Mouse (Mus musculus) liver, postnatal 0 days (tissue): ENCODE data around the gene Sgcb. TPM values are rescaled to one million over a fixed set of nuclear protein-coding genes. Genes with fewer than 3 reads are reported as not detected.
A peak's percentile ranks its signal among the peaks of the same experiment; 100 is the strongest.

Source experiments
- ATAC-seq: fragments of 200-750 bp; cut with Nextera tagmentation; 2 replicates; pipeline ENCODE4 v1.8.0; 2017; ENCODE audit warnings: mild to moderate bottlenecking, moderate library complexity
- DNase-seq: peaks from one replicate; pipeline ENCODE4 v3.0.0-alpha.2; 2016
- H3K27ac ChIP-seq: fragments of 300-500 bp; sonication (generic); 2 replicates; pipeline ENCODE4 v1.5.1; 2014; ENCODE audit warnings: antibody characterized with exemption, moderate library complexity, mild to moderate bottlenecking, low read depth
- H3K27me3 ChIP-seq: fragments of 300-500 bp; sonication (generic); 2 replicates; pipeline ENCODE4 v1.6.1; 2014; ENCODE audit warnings: low read length, control low read depth, mixed read lengths; ENCODE audit not compliant: insufficient read depth
- H3K36me3 ChIP-seq: fragments of 300-500 bp; sonication (generic); replicated peaks from 2 replicates; pipeline ENCODE4 v1.6.1; 2014; ENCODE audit warnings: mild to moderate bottlenecking, control low read depth, low read length, moderate library complexity, mixed read lengths; ENCODE audit not compliant: insufficient read depth
- H3K4me1 ChIP-seq: fragments of 300-500 bp; sonication (generic); 2 replicates; pipeline ENCODE4 v1.6.1; 2014; ENCODE audit warnings: antibody characterized with exemption, mild to moderate bottlenecking, control low read depth; ENCODE audit not compliant: insufficient read depth
- H3K4me2 ChIP-seq: fragments of 300-500 bp; sonication (generic); 2 replicates; pipeline ENCODE4 v1.6.1; 2014; ENCODE audit warnings: low read depth, mild to moderate bottlenecking, low read length, moderate library complexity, mixed read lengths
- H3K4me3 ChIP-seq: fragments of 300-500 bp; sonication (generic); 2 replicates; pipeline ENCODE4 v1.5.1; 2014; ENCODE audit warnings: low read depth, low read length
- H3K9ac ChIP-seq: fragments of 300-500 bp; sonication (generic); replicated peaks from 2 replicates; pipeline ENCODE4 v1.6.1; 2014; ENCODE audit warnings: mild to moderate bottlenecking, moderate library complexity
- H3K9me3 ChIP-seq: fragments of 300-500 bp; sonication (generic); 2 replicates; pipeline ENCODE4 v1.6.1; 2016; ENCODE audit warnings: mild to moderate bottlenecking, control low read depth, low read length, mixed read lengths
- CTCF ChIP-seq: sonication (generic); IDR thresholded peaks from 2 replicates; pipeline ENCODE4 v1.5.1; 2016; ENCODE audit warnings: antibody characterized with exemption, low read depth
- EP300 ChIP-seq: IDR thresholded peaks from 2 replicates; pipeline ENCODE4 v1.6.1; 2016; ENCODE audit warnings: antibody characterized with exemption, low read depth, mild to moderate bottlenecking
- WGBS: fragments of 180-500 bp; shearing (Covaris S2); extraction: QIAGEN DNeasy Blood & Tissue Kit; methylation state at CpG from one replicate; pipeline ENCODE4 v1.1.7; 2014; ENCODE audit not compliant: insufficient replicate concordance; 5-methylcytosine and 5-hydroxymethylcytosine counted together
- polyA plus RNA-seq: library from polyadenylated mRNA; unstranded; fragments of >200 nt; fragmentation: Nextera tagmentation; extraction: Ambion mirVana; gene quantifications from 2 replicates; pipeline ENCODE4 v1.2.1, GENCODE M21; 2015

Sgcb gene
- polyA plus RNA-seq, 1 experiment from 2014 or later: 2.3 TPM

DNA sequence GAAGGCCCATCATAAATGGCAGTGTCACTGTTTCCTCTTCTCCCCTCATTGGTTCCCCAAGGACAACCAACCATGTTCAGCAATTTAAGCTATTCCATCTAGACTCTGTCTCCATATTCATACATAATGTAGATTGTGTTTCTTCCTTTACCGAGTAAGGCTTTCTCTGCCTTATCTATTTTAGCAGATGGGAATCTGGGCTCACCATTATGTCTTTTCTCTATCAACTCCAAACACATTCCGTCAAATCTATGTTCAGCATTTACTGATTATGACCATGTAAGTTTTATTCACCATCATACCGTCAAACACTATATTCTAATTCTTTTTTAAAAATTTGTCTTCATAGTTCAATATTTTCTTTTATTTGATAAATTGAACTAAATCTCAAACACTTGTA lies 6.5 kb downstream of the Sgcb start:
- Histone ChIP-seq H3K4me1 (no peaks in the 10 kb centered on the region), H3K4me3 (no peak overlapping the region)
- WGBS: 64% methylated on average over 3 of the region's 3 CpGs

DNA sequence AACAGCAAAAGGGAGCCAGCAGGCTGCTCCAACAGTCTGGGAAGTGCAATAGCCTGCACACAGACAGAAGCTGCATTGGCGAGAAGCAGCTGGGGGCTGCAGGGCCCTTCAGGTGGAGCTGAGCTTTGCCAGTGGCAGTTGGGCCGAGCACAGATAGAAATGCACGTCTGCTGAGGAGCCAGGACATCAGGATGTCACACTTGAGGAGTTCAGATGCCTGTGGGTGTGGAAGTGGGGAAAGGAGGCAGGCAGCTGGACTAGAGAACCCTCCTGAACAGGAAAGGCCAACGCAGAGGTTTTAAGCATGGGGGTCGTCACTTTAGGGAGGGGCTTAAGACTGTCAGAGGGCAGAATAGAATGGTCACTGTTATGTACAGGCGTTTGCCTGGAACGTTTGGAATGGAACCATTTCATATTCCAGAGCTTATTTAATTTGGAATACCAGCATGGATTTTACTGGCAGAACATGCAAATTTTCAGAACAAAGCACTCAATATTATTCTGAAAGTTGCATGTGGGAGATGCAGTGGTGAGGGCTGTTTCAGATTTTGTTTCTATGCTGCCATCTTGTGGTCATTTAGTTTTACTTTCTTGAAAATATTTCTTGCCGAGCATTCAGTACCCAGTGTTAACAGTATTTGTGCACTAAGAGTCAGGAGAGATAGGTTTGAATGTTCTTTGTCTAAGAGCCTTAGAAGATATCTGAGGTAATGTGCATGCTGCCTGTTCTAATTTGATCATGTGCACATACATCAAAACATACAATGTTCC lies 10.1 kb downstream of the Sgcb start:
- DNase-seq (no peak), ATAC-seq (no peak)
- H3K27me3 ChIP-seq: no peaks in the 10 kb centered on the region
- no peak overlapping the region; the same call in 1 of the 2 replicates for H3K4me2 ChIP-seq
- no peaks in the 10 kb centered on the region for H3K9me3 ChIP-seq
- no peaks in the 10 kb centered on the region for H3K4me1 ChIP-seq
- 46% methylated on average over 8 of the region's 8 CpGs for WGBS
- no peak overlapping the region for H3K4me3 ChIP-seq
- H3K36me3 ChIP-seq: no peaks in the 10 kb centered on the region
- H3K27ac ChIP-seq: no peak overlapping the region
- no peak overlapping the region for H3K9ac ChIP-seq
- TF ChIP-seq CTCF (peak; percentile 56), EP300 (no peak)

More for the DNA sequence above, 6.5 kb downstream of the Sgcb start:
- no peak for TF ChIP-seq CTCF
- Histone ChIP-seq H3K27ac (no peak overlapping the region), H3K9ac (no peak overlapping the region), H3K36me3 (no peaks in the 10 kb centered on the region), H3K27me3 (no peaks in the 10 kb centered on the region), H3K4me2 (no peak overlapping the region), H3K9me3 (no peaks in the 10 kb centered on the region)
- ATAC-seq (no peak), DNase-seq (no peak)

DNA sequence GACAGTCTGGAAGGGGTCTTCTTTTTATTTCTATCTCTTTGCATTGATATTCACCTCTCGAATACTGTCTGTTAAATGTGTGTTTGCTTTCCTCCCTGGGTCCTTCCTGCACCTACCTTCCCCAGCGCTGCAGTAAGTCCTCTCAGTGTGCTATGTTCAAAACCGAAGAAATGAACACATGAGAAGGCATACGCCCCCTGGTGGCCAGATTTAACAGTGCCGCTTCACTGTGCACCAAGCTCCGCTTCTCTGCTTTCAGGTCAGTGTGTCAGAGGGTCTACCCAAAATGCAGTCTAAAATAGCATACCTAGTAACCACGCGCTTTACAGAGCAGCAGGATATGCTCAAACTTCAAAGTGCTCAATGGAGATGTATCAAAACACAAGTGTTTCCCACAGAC lies 14.4 kb downstream of the Sgcb start:
- no peaks in the 10 kb centered on the region for H3K36me3 ChIP-seq
- no peak for ATAC-seq
- 53% methylated on average over 8 of the region's 8 CpGs for WGBS

DNA sequence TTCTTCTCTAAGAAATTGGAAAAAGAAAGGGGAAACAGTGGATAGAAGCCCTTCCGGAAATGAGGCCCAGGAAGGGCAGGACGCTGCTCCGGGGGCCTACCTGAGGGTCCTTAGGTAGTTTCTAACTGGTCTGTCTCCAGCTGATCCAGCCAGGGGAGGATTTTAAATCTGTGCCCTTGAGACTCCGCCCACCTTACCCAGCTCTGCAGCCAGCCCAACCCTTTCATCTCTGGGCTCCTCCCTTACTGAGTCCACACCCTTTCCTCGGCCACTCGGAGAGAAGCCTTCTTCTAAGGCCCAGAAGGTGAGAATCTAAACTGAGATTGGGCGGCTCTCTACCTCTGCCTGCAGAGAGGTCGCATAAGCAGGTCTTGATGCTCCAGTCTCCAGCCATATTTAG lies 15.3 kb downstream of the Sgcb start, which contains the start of gene Lrrc66:
Lrrc66 (minus strand) TSS at position 236 of the 400 bp plus-strand sequence.
- peaks cover 3% of the 10 kb centered on the region; the same call in 1 of the 2 replicates for H3K4me1 ChIP-seq
- no peak within 1 kb of the TSS for H3K9ac ChIP-seq
- H3K9me3 ChIP-seq: no peaks in the 10 kb centered on the region
- no peak within 1 kb of the TSS for H3K27ac ChIP-seq
- no peaks in the 10 kb centered on the region for H3K36me3 ChIP-seq
- 74% methylated on average over 8 of the region's 8 CpGs for WGBS
- no peak for DNase-seq
- no peak within 1 kb of the TSS for H3K4me2 ChIP-seq
- H3K4me3 ChIP-seq: no peak within 1 kb of the TSS
- TF ChIP-seq CTCF (no peak), EP300 (no peak)
- H3K27me3 ChIP-seq: no peaks in the 10 kb centered on the region
- no peak for ATAC-seq

More for the DNA sequence above, 14.4 kb downstream of the Sgcb start:
- Histone ChIP-seq H3K4me1 (peaks cover 3% of the 10 kb centered on the region; the same call in 1 of the 2 replicates), H3K27ac (no peak overlapping the region), H3K27me3 (no peaks in the 10 kb centered on the region), H3K4me2 (no peak overlapping the region), H3K9me3 (no peaks in the 10 kb centered on the region), H3K4me3 (no peak overlapping the region), H3K9ac (no peak overlapping the region)
- TF ChIP-seq EP300: no peak
- TF ChIP-seq CTCF: peak; percentile 81
- DNase-seq: peak; percentile 68

DNA sequence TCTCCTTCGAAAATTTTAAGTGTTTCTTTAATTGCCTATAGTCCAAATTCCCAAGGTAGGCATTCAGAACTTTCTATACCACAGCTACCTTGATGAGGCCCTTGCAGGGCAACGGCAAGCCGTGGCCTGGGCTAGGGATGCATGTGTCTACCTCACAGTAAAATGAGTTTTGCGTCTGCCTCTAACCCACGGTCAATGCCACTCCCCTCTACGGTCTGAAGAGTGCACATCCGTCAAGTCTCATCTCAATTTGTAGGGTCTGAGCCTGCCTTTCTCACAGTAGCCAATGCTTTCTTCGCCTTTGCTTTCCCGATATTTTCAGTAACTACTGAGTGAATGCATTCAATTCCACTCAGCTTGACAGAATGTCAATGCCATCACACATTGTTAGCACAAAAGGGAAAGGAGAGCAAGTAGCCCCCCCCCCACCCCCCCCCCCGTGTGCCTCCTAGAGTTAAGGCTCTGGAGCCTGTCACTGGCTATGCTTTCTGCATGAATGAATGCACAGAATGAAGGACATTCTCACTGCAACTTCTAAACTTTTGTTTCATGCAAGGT lies 16.5 kb downstream of the Sgcb start:
- H3K27ac ChIP-seq: no peak overlapping the region
- no peaks in the 10 kb centered on the region for H3K27me3 ChIP-seq
- H3K9ac ChIP-seq: no peak overlapping the region
- no peaks in the 10 kb centered on the region for H3K9me3 ChIP-seq
- no peak for ATAC-seq
- DNase-seq: no peak
- no peak overlapping the region for H3K4me2 ChIP-seq
- TF ChIP-seq CTCF: no peak
- H3K4me3 ChIP-seq: no peak overlapping the region
- 65% methylated on average over 10 of the region's 10 CpGs for WGBS
- no peaks in the 10 kb centered on the region for H3K36me3 ChIP-seq
- peaks cover 3% of the 10 kb centered on the region; the same call in 1 of the 2 replicates for H3K4me1 ChIP-seq

DNA sequence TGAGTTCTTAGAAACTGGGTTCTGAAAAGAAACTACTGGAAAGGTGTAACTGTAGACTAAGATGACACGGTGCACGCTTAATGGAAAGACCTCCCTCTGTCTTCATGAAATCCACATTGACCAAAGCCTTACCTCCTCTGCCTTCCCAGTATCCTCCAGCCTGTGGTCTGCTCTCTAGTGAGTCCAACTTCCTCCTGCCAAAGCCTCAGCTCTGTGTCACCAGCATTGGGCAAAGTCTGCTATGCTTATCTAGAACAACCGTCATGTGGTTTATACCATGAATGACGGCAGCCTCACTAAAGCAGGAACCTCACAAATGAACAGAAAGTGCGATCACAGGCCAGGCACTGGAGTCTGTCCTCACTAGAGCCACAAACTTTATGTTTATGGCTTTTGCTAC lies 17.4 kb downstream of the Sgcb start:
- ATAC-seq (peak; percentile 70), DNase-seq (no peak)
- H3K4me3 ChIP-seq: no peak overlapping the region
- H3K9me3 ChIP-seq: no peaks in the 10 kb centered on the region
- no peaks in the 10 kb centered on the region for H3K27me3 ChIP-seq
- TF ChIP-seq CTCF: no peak
- no peak for TF ChIP-seq EP300
- 19% methylated on average over 5 of the region's 5 CpGs for WGBS
- peak overlapping the region; percentile 22; the same call in 1 of the 2 replicates for H3K4me2 ChIP-seq
- no peak overlapping the region for H3K9ac ChIP-seq
- H3K4me1 ChIP-seq: peaks cover 3% of the 10 kb centered on the region; the same call in 1 of the 2 replicates
- H3K27ac ChIP-seq: no peak overlapping the region
- H3K36me3 ChIP-seq: no peaks in the 10 kb centered on the region
